Mouse (Mus musculus): ENCODE data around the gene Kntc1. TPM values are rescaled to one million over a fixed set of nuclear protein-coding genes. Genes with fewer than 3 reads are reported as not detected.

Kntc1 gene
- polyA plus RNA-seq, 1 experiment from 2014 or later = 26.4 TPM

GRCm38 (mm10) chr5:123832309-123832708 lies 82.8 kb downstream of the Kntc1 start:
- H3K27ac ChIP-seq (ENCODE audit: low read length) = no peak overlapping the region
- WGBS = 88% methylated on average over 7 of the region's 7 CpGs
- no peaks in the 10 kb centered on the region for H3K27me3 ChIP-seq (ENCODE audit: insufficient read depth, low read length)
- H3K4me1 ChIP-seq (ENCODE audit: insufficient read depth, low read length) = peaks cover 11% of the 10 kb centered on the region
- no peaks in the 10 kb centered on the region for H3K9me3 ChIP-seq (ENCODE audit: low read length)
- no peak for ATAC-seq (ENCODE audit: low FRiP score, low TSS enrichment)
- no peaks in the 10 kb centered on the region for H3K36me3 ChIP-seq (ENCODE audit: insufficient read depth, low read length)
- no peak overlapping the region for H3K9ac ChIP-seq (replicated peaks; ENCODE audit: low read length)
- no peak overlapping the region for H3K4me2 ChIP-seq (replicated peaks; ENCODE audit: low read depth, low read length)
- H3K4me3 ChIP-seq (ENCODE audit: low read length) = no peak overlapping the region

- Histone ChIP-seq H3K27me3 (ENCODE audit: insufficient read depth, low read length) (no peaks in the 10 kb centered on the region), H3K27ac (ENCODE audit: low read length) (no peak overlapping the region), H3K9ac (replicated peaks; ENCODE audit: low read length) (no peak overlapping the region), H3K36me3 (ENCODE audit: insufficient read depth, low read length) (no peaks in the 10 kb centered on the region), H3K9me3 (ENCODE audit: low read length) (no peaks in the 10 kb centered on the region), H3K4me3 (ENCODE audit: low read length) (no peak overlapping the region), H3K4me1 (ENCODE audit: insufficient read depth, low read length) (peaks cover 9% of the 10 kb centered on the region), H3K4me2 (replicated peaks; ENCODE audit: low read depth, low read length) (no peak overlapping the region)
- 81% methylated on average over 3 of the region's 3 CpGs for WGBS
- no peak for ATAC-seq (ENCODE audit: low FRiP score, low TSS enrichment)
These were observed 85.3 kb downstream of the Kntc1 start for GRCm38 (mm10) chr5:123834836-123835235.

- Histone ChIP-seq H3K4me3 (ENCODE audit: low read length) (no peak overlapping the region), H3K27me3 (ENCODE audit: insufficient read depth, low read length) (no peaks in the 10 kb centered on the region), H3K9me3 (ENCODE audit: low read length) (no peaks in the 10 kb centered on the region), H3K9ac (replicated peaks; ENCODE audit: low read length) (no peak overlapping the region), H3K4me2 (replicated peaks; ENCODE audit: low read depth, low read length) (no peak overlapping the region), H3K36me3 (ENCODE audit: insufficient read depth, low read length) (no peaks in the 10 kb centered on the region), H3K27ac (ENCODE audit: low read length) (no peak overlapping the region), H3K4me1 (ENCODE audit: insufficient read depth, low read length) (peaks cover 13% of the 10 kb centered on the region)
- no peak for ATAC-seq (ENCODE audit: low FRiP score, low TSS enrichment)
- 40% methylated on average over 4 of the region's 4 CpGs for WGBS
These were observed 87.9 kb downstream of the Kntc1 start for GRCm38 (mm10) chr5:123837371-123837770.

- Histone ChIP-seq H3K4me3 (ENCODE audit: low read length) (no peak overlapping the region), H3K36me3 (ENCODE audit: insufficient read depth, low read length) (no peaks in the 10 kb centered on the region), H3K27ac (ENCODE audit: low read length) (no peak overlapping the region), H3K4me1 (ENCODE audit: insufficient read depth, low read length) (peaks cover 9% of the 10 kb centered on the region; the same call in 1 of the 2 replicates), H3K9ac (replicated peaks; ENCODE audit: low read length) (no peak overlapping the region), H3K4me2 (replicated peaks; ENCODE audit: low read depth, low read length) (no peak overlapping the region), H3K9me3 (ENCODE audit: low read length) (no peaks in the 10 kb centered on the region), H3K27me3 (ENCODE audit: insufficient read depth, low read length) (no peaks in the 10 kb centered on the region)
- 47% methylated on average over 11 of the region's 11 CpGs for WGBS
- no peak for ATAC-seq (ENCODE audit: low FRiP score, low TSS enrichment)
These were observed 92.9 kb downstream of the Kntc1 start for GRCm38 (mm10) chr5:123842221-123842934.

- 81% methylated on average over 3 of the region's 3 CpGs for WGBS
- H3K4me1 ChIP-seq (ENCODE audit: insufficient read depth, low read length) = peaks cover 9% of the 10 kb centered on the region; the same call in 1 of the 2 replicates
- H3K9ac ChIP-seq (replicated peaks; ENCODE audit: low read length) = no peak overlapping the region
- H3K27ac ChIP-seq (ENCODE audit: low read length) = no peak overlapping the region
- ATAC-seq (ENCODE audit: low FRiP score, low TSS enrichment) = no peak
- H3K9me3 ChIP-seq (ENCODE audit: low read length) = no peaks in the 10 kb centered on the region
- H3K27me3 ChIP-seq (ENCODE audit: insufficient read depth, low read length) = no peaks in the 10 kb centered on the region
- H3K36me3 ChIP-seq (ENCODE audit: insufficient read depth, low read length) = no peaks in the 10 kb centered on the region
- H3K4me2 ChIP-seq (replicated peaks; ENCODE audit: low read depth, low read length) = no peak overlapping the region
- no peak overlapping the region for H3K4me3 ChIP-seq (ENCODE audit: low read length)
These were observed 93.4 kb downstream of the Kntc1 start for GRCm38 (mm10) chr5:123842935-123843282.

GRCm38 (mm10) chr5:123843816-123844215 lies 94.3 kb downstream of the Kntc1 start:
- Histone ChIP-seq H3K4me3 (ENCODE audit: low read length) (no peak overlapping the region), H3K27me3 (ENCODE audit: insufficient read depth, low read length) (no peaks in the 10 kb centered on the region), H3K9ac (replicated peaks; ENCODE audit: low read length) (no peak overlapping the region), H3K4me2 (replicated peaks; ENCODE audit: low read depth, low read length) (no peak overlapping the region), H3K9me3 (ENCODE audit: low read length) (no peaks in the 10 kb centered on the region), H3K36me3 (ENCODE audit: insufficient read depth, low read length) (no peaks in the 10 kb centered on the region), H3K27ac (ENCODE audit: low read length) (no peak overlapping the region), H3K4me1 (ENCODE audit: insufficient read depth, low read length) (peaks cover 4% of the 10 kb centered on the region; the same call in 1 of the 2 replicates)
- WGBS = 56% methylated on average over 4 of the region's 4 CpGs
- ATAC-seq (ENCODE audit: low FRiP score, low TSS enrichment) = no peak

GRCm38 (mm10) chr5:123844316-123844715 lies 94.8 kb downstream of the Kntc1 start:
- no peak overlapping the region for H3K9ac ChIP-seq (replicated peaks; ENCODE audit: low read length)
- H3K4me1 ChIP-seq (ENCODE audit: insufficient read depth, low read length) = peaks cover 4% of the 10 kb centered on the region; the same call in 1 of the 2 replicates
- H3K4me2 ChIP-seq (replicated peaks; ENCODE audit: low read depth, low read length) = no peak overlapping the region
- no peak overlapping the region for H3K27ac ChIP-seq (ENCODE audit: low read length)
- WGBS = 70% methylated on average over 14 of the region's 14 CpGs
- no peaks in the 10 kb centered on the region for H3K9me3 ChIP-seq (ENCODE audit: low read length)
- ATAC-seq (ENCODE audit: low FRiP score, low TSS enrichment) = no peak
- no peak overlapping the region for H3K4me3 ChIP-seq (ENCODE audit: low read length)
- no peaks in the 10 kb centered on the region for H3K27me3 ChIP-seq (ENCODE audit: insufficient read depth, low read length)
- H3K36me3 ChIP-seq (ENCODE audit: insufficient read depth, low read length) = no peaks in the 10 kb centered on the region

GRCm38 (mm10) chr5:123851398-123851797 lies 101.9 kb downstream of the Kntc1 start:
- no peak overlapping the region for H3K9ac ChIP-seq (replicated peaks; ENCODE audit: low read length)
- no peaks in the 10 kb centered on the region for H3K27me3 ChIP-seq (ENCODE audit: insufficient read depth, low read length)
- H3K9me3 ChIP-seq (ENCODE audit: low read length) = no peaks in the 10 kb centered on the region
- WGBS = 11% methylated on average over 2 of the region's 2 CpGs
- no peaks in the 10 kb centered on the region; the same call in 1 of the 2 replicates for H3K4me1 ChIP-seq (ENCODE audit: insufficient read depth, low read length)
- no peak overlapping the region for H3K27ac ChIP-seq (ENCODE audit: low read length)
- H3K4me3 ChIP-seq (ENCODE audit: low read length) = no peak overlapping the region
- no peaks in the 10 kb centered on the region for H3K36me3 ChIP-seq (ENCODE audit: insufficient read depth, low read length)
- H3K4me2 ChIP-seq (replicated peaks; ENCODE audit: low read depth, low read length) = no peak overlapping the region
- ATAC-seq (ENCODE audit: low FRiP score, low TSS enrichment) = peak; percentile 46; the same call in 1 of the 2 replicates

GRCm38 (mm10) chr5:123853877-123854504 lies 104.5 kb downstream of the Kntc1 start:
- WGBS = 83% methylated on average over 11 of the region's 11 CpGs
- Histone ChIP-seq H3K9ac (replicated peaks; ENCODE audit: low read length) (no peak overlapping the region), H3K4me2 (replicated peaks; ENCODE audit: low read depth, low read length) (no peak overlapping the region), H3K4me1 (ENCODE audit: insufficient read depth, low read length) (no peaks in the 10 kb centered on the region; the same call in 1 of the 2 replicates), H3K9me3 (ENCODE audit: low read length) (no peaks in the 10 kb centered on the region), H3K4me3 (ENCODE audit: low read length) (no peak overlapping the region), H3K27me3 (ENCODE audit: insufficient read depth, low read length) (no peaks in the 10 kb centered on the region), H3K36me3 (ENCODE audit: insufficient read depth, low read length) (no peaks in the 10 kb centered on the region), H3K27ac (ENCODE audit: low read length) (no peak overlapping the region)
- ATAC-seq (ENCODE audit: low FRiP score, low TSS enrichment) = no peak

- Histone ChIP-seq H3K27ac (ENCODE audit: low read length) (no peak overlapping the region), H3K36me3 (ENCODE audit: insufficient read depth, low read length) (no peaks in the 10 kb centered on the region), H3K4me2 (replicated peaks; ENCODE audit: low read depth, low read length) (no peak overlapping the region), H3K4me1 (ENCODE audit: insufficient read depth, low read length) (no peaks in the 10 kb centered on the region; the same call in 1 of the 2 replicates), H3K9me3 (ENCODE audit: low read length) (no peaks in the 10 kb centered on the region), H3K4me3 (ENCODE audit: low read length) (no peak overlapping the region), H3K9ac (replicated peaks; ENCODE audit: low read length) (no peak overlapping the region), H3K27me3 (ENCODE audit: insufficient read depth, low read length) (no peaks in the 10 kb centered on the region)
- no peak for ATAC-seq (ENCODE audit: low FRiP score, low TSS enrichment)
- WGBS = 80% methylated on average over 9 of the region's 9 CpGs
These were observed 105.0 kb downstream of the Kntc1 start for GRCm38 (mm10) chr5:123854511-123854910.

Data from kidney, embryonic 16.5 days (tissue).